Mouse (Mus musculus) stomach, embryonic 15.5 days (tissue): ENCODE data around the gene Apobr. TPM values are rescaled to one million over a fixed set of nuclear protein-coding genes. Genes with fewer than 3 reads are reported as not detected.

ENCODE experiments used
- ATAC-seq: fragments of 200-750 bp; cut with Nextera tagmentation; 2 replicates; pipeline ENCODE4 v1.8.0; 2017; ENCODE audit warnings: low read depth, moderate number of reproducible peaks, moderate TSS enrichment; ENCODE audit not compliant: insufficient read depth, low FRiP score
- H3K27ac ChIP-seq: fragments of 300-500 bp; sonication (generic); 2 replicates; pipeline ENCODE4 v1.5.1; 2015; ENCODE audit warnings: mild to moderate bottlenecking, inconsistent platforms
- H3K27me3 ChIP-seq: fragments of 300-500 bp; sonication (generic); replicated peaks from 2 replicates; pipeline ENCODE4 v1.6.1; 2015; ENCODE audit warnings: inconsistent platforms
- H3K36me3 ChIP-seq: fragments of 300-500 bp; sonication (generic); 2 replicates; pipeline ENCODE4 v1.6.1; 2015; ENCODE audit warnings: inconsistent platforms
- H3K4me1 ChIP-seq: fragments of 300-500 bp; sonication (generic); 2 replicates; pipeline ENCODE4 v1.6.1; 2015; ENCODE audit warnings: inconsistent platforms
- H3K4me2 ChIP-seq: fragments of 300-500 bp; sonication (generic); 2 replicates; pipeline ENCODE4 v1.6.1; 2015; ENCODE audit warnings: mild to moderate bottlenecking, inconsistent platforms
- H3K4me3 ChIP-seq: fragments of 300-500 bp; sonication (generic); replicated peaks from 2 replicates; pipeline ENCODE4 v1.5.1; 2015; ENCODE audit warnings: inconsistent platforms
- H3K9ac ChIP-seq: fragments of 300-500 bp; sonication (generic); 2 replicates; pipeline ENCODE4 v1.6.1; 2015; ENCODE audit warnings: inconsistent platforms
- H3K9me3 ChIP-seq: fragments of 300-500 bp; sonication (generic); 2 replicates; pipeline ENCODE4 v1.6.1; 2016; ENCODE audit warnings: inconsistent platforms
- WGBS: fragments of 180-500 bp; shearing (Covaris S2); methylation state at CpG from one replicate; pipeline ENCODE4 v1.1.7; 2015; 5-methylcytosine and 5-hydroxymethylcytosine counted together
- microRNA-seq: library from miRNA; unstranded; fragments of <30 nt; microRNA quantifications from one replicate; pipeline ENCODE4, GENCODE M21; 2016
- polyA plus RNA-seq: library from polyadenylated mRNA; unstranded; fragments of >200 nt; fragmentation: Nextera tagmentation; extraction: Ambion mirVana; gene quantifications from 2 replicates; pipeline ENCODE4 v1.2.1, GENCODE M21; 2015

The Apobr gene
- polyA plus RNA-seq, 1 experiment from 2014 or later = 1.3 TPM

DNA sequence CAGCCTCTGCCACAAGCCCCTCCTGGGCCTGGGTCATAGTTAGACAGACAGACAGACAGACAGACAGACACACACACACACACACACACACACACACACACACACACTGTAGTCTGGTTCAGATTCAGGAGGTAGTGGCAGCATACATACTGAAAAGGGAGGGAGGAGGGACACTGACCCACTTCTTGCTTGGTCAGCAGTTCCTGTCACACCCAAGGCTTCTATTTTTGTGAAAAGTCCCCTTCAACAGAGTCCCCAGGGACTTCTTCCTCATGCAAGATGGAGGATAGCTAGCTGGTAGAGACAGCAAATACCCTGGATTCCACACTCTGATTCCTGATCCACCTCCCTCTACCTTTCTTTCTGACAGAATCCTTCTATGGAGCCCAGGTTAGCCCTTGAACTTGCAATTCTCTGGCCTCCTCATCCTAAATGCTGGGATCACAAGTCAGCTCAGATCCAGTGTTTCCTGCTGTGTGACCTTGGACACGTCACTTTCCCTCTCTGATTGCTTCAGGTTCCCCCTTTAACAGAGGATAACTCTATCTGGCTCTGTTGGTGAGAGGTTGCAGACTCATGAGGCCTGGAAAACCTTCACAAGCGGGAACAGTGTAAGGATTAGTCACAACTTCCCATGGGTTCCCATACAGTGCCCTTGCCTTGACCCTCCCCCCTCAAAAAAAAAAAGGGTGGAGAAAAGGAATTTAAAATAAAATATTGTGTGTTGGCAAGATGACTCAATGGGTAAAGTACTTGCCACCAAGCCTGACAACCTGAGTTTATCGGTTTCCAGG is 41.3 kb downstream of the Apobr start:
- Histone ChIP-seq H3K4me3 (no peak overlapping the region), H3K4me2 (0 out of 2 replicates have a peak overlapping the region, but pooled peaks have one; percentile 8), H3K36me3 (no peaks in the 10 kb centered on the region), H3K27me3 (no peaks in the 10 kb centered on the region), H3K9ac (no peak overlapping the region), H3K27ac (peak overlapping the region; percentile 44), H3K4me1 (0 out of 2 replicates have a peak, but pooled peaks cover 11% of the 10 kb centered on the region), H3K9me3 (no peaks in the 10 kb centered on the region)
- 75% methylated on average over 3 of the region's 3 CpGs for WGBS
- ATAC-seq = no peak

DNA sequence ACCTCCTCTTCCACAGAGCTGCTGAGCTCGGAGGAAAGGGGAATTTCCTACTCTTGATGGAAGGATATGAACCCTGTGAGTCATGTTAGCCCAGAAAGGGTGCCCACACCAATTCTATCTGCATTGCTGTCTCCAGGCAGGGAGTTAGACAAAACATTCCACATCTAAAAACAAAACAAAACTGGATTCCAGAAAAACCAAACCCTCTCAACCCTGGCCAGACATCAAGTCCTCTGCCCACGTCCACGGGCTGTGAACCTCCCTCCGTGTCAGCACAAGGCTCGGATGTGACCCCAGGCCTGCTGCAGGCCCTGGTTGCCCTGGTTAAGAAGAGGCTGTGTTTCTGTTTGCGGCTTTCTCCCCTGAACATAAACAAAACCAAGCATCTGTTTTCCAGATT is 43.4 kb downstream of the Apobr start:
- H3K4me1 ChIP-seq = 0 out of 2 replicates have a peak, but pooled peaks cover 11% of the 10 kb centered on the region
- no peak for ATAC-seq
- no peaks in the 10 kb centered on the region for H3K9me3 ChIP-seq
- 56% methylated on average over 6 of the region's 6 CpGs for WGBS
- no peaks in the 10 kb centered on the region for H3K27me3 ChIP-seq
- H3K9ac ChIP-seq = no peak overlapping the region
- H3K27ac ChIP-seq = no peak overlapping the region
- no peak overlapping the region for H3K4me3 ChIP-seq
- no peak overlapping the region for H3K4me2 ChIP-seq
- no peaks in the 10 kb centered on the region for H3K36me3 ChIP-seq

DNA sequence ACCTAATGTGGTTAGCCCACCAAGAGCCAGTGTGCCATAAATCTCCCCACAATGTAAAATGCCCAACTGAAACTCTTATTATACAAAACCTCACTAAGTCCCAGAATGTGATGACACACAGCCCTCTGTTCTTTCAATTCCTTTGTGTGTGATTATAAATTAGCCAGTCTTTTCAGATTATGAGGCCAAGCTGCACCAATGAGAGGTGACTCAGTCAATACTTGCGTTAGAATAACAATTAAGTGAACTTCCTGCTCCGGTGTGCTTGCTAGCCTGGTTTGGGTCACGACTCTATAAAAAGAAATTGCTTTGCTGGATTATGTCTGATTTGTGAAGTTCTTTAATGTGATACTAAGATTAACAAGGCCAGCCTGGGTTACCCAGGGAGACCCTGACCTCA is 45.2 kb downstream of the Apobr start:
- 39% methylated on average over 3 of the region's 3 CpGs for WGBS
- H3K9me3 ChIP-seq = no peaks in the 10 kb centered on the region
- no peak overlapping the region for H3K9ac ChIP-seq
- H3K4me1 ChIP-seq = 0 out of 2 replicates have a peak, but pooled peaks cover 11% of the 10 kb centered on the region
- H3K4me3 ChIP-seq = no peak overlapping the region
- no peaks in the 10 kb centered on the region for H3K36me3 ChIP-seq
- no peaks in the 10 kb centered on the region for H3K27me3 ChIP-seq
- ATAC-seq = no peak
- peak overlapping the region; percentile 13; the same call in 1 of the 2 replicates for H3K27ac ChIP-seq
- no peak overlapping the region for H3K4me2 ChIP-seq

DNA sequence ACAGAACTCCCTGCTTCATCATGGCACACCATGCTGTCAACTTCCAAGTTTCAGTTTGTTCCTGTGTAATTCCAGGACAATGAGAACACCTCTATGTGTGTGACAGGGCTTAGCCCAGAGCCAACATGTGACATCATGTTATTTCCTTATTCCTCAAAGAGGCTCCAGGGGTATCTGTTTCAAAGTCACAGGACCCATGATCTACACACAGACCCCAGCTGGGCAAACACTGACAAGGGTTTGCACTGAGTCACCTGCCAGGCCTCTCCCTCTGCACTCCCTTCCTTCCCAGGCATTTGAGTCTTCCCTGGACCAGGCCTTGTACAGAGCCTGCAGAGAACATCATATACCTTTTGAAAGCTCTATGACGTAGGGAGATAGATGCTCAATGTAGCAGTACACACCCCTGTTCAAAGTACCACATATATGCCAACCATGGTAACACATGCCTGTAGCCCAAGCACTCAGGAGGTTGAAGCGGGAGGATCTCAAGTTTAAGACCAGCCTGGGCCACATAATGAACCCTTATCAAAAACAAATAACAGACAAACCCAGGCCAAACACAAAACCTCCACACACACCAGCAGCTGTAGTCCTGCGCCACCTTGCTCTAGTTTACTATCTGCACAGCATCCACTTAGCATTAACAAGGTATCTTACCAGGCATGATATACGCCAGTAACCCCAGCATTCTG is 46.2 kb downstream of the Apobr start, which contains the start of gene Nupr1:
Gene Nupr1, minus strand, starts transcription at position 38 of the 695 bp plus-strand sequence.
- Histone ChIP-seq H3K27ac (peak within 1 kb of the TSS; percentile 75), H3K4me3 (no peak within 1 kb of the TSS), H3K9me3 (no peaks in the 10 kb centered on the region), H3K4me2 (no peak within 1 kb of the TSS), H3K4me1 (0 out of 2 replicates have a peak, but pooled peaks cover 3% of the 10 kb centered on the region), H3K9ac (no peak within 1 kb of the TSS), H3K36me3 (no peaks in the 10 kb centered on the region), H3K27me3 (no peaks in the 10 kb centered on the region)
- WGBS = 67% methylated on average over 4 of the region's 4 CpGs
- ATAC-seq = peak; percentile 77

DNA sequence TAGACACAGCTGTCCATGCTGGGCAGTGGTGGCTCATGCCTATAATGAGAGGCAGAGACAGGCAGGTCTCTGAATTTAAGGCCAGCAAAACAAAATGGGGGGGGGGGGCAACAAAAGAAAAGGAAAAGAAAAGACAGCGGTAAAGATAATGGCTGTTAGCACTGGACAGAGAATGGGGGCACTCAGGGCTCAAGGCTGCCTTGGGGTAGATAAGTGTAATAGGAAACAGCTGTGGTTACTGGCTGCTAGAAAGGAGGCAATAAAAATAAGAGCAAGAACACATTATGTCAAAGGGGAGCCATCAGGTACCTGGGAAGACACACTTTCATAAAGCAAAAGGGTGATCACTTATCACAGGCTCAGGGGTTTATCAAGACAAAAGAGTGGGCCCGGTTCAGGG is 47.7 kb downstream of the Apobr start:
- Histone ChIP-seq H3K9me3 (no peaks in the 10 kb centered on the region), H3K27me3 (no peaks in the 10 kb centered on the region), H3K4me1 (no peaks in the 10 kb centered on the region), H3K9ac (no peak overlapping the region), H3K27ac (no peak overlapping the region), H3K4me2 (no peak overlapping the region), H3K4me3 (no peak overlapping the region), H3K36me3 (no peaks in the 10 kb centered on the region)
- 77% methylated on average over 2 of the region's 2 CpGs for WGBS
- ATAC-seq = no peak

DNA sequence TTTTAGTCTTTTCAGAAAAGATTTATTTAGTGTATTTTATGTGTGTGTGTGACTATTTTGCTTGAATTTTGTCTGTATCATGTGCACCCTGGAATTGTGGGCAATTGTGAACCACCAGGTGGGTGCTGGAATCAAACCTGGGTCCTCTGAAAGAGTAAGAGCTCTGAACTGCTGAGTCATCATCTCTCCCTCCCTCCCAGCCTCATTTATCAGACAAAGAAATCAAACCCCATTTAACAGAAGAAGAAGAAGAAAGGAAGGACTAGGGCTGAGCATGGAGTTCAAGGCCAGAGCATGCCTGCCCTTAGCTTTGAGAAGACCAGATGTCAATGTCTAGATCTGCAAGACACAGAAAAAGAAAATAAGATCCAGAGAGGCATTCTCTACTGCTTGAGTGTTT is 50.6 kb downstream of the Apobr start:
- Histone ChIP-seq H3K4me3 (no peak overlapping the region), H3K9ac (no peak overlapping the region), H3K4me1 (no peaks in the 10 kb centered on the region), H3K36me3 (no peaks in the 10 kb centered on the region), H3K27me3 (no peaks in the 10 kb centered on the region), H3K27ac (no peak overlapping the region), H3K4me2 (no peak overlapping the region), H3K9me3 (no peaks in the 10 kb centered on the region)
- ATAC-seq = no peak

DNA sequence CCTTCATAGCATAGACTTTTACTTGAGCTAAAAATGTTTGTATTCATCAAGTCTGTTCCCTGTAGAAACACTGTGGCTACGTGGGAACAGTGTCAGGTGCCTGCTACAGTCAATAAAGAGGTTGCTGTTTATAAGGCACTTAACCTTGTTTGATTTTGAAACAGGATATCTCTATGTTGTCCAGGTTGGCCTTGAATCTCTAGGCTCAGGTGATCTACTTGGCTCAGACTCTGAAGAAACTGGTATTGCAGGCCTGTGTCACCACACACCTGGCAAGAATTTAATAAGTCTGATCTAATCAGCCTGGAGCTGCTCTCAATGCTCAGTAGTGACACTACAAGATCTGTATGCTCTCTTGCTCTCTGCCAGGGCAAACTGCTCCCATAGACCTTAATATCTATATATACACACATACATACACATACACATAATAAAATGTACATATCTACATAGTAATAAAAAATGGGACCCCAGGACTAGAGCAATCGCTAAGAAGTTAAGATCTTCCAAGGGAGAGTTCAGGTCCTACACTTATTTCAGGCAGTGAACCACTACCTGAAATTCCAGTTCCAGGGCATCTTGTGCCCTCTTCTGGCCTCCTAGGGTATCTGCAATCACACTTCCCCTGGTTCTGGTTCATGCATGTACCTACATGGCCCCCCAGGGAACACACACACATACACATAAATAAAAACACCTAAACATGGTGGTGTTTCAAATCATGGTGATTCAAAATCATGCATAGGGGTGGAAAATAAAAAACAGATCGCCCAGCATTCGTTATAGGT is 52.2 kb downstream of the Apobr start:
- ATAC-seq = peak; percentile 78; the same call in 1 of the 2 replicates
- Histone ChIP-seq H3K4me2 (no peak overlapping the region), H3K4me1 (no peaks in the 10 kb centered on the region), H3K27me3 (no peaks in the 10 kb centered on the region), H3K9ac (no peak overlapping the region), H3K36me3 (no peaks in the 10 kb centered on the region), H3K9me3 (no peaks in the 10 kb centered on the region), H3K27ac (peak overlapping the region; percentile 65; the same call in 1 of the 2 replicates), H3K4me3 (no peak overlapping the region)
- WGBS = 15% methylated on average over 4 of the region's 4 CpGs

Small RNA genes within 50 kb of the gene (microRNA-seq; reads per million reads assigned to microRNA genes)
- 2.1 reads per million, percentile 4 among the genes with 10 or more reads in this experiment for gene Mir7059

Other genes with a start within 250 kb of the Apobr start
- gene Lat, start 215.4 kb upstream of the Apobr start, polyA plus RNA-seq = 2.0 and 2.2 TPM in 2 replicates
- gene Spns1, start 207.5 kb upstream of the Apobr start, polyA plus RNA-seq = 42.4 and 53.8 TPM in 2 replicates
- gene Nfatc2ip, start 188.2 kb upstream of the Apobr start, polyA plus RNA-seq = 2.3 and 2.7 TPM in 2 replicates
- gene Cd19, start 170.1 kb upstream of the Apobr start, polyA plus RNA-seq = 0.36 and 0.44 TPM in 2 replicates
- 27.4 and 27.9 TPM in 2 replicates for gene Rabep2, start 156.2 kb upstream of the Apobr start, polyA plus RNA-seq
- 1.7 and 5.7 TPM in 2 replicates for gene Atp2a1, start 121.8 kb upstream of the Apobr start, polyA plus RNA-seq
- 39.2 and 44.4 TPM in 2 replicates for gene Sh2b1, start 109.5 kb upstream of the Apobr start, polyA plus RNA-seq
- gene Tufm, start 97.6 kb upstream of the Apobr start, polyA plus RNA-seq = 149 and 158 TPM in 2 replicates
- gene Atxn2l, start 81.5 kb upstream of the Apobr start, polyA plus RNA-seq = 44.5 and 53.3 TPM in 2 replicates
- 188 and 196 TPM in 2 replicates for gene Eif3c, start 18.5 kb upstream of the Apobr start, polyA plus RNA-seq
- 30.4 and 33.1 TPM in 2 replicates for gene Cln3, start 875 bp downstream of the Apobr start, polyA plus RNA-seq
- gene Il27, start 10.0 kb downstream of the Apobr start, polyA plus RNA-seq = 0.13 and 0.26 TPM in 2 replicates
- 156 and 197 TPM in 2 replicates for gene Nupr1, start 45.9 kb downstream of the Apobr start, polyA plus RNA-seq
- gene Sgf29, start 64.4 kb downstream of the Apobr start, polyA plus RNA-seq = 43.5 and 53.8 TPM in 2 replicates
- 7.1 and 9.7 TPM in 2 replicates for gene Sult1a1, start 91.5 kb downstream of the Apobr start, polyA plus RNA-seq
- gene Bola2, start 110.5 kb downstream of the Apobr start, polyA plus RNA-seq = 105 and 114 TPM in 2 replicates
- 7.9 and 9.6 TPM in 2 replicates for gene Slx1b, start 110.8 kb downstream of the Apobr start, polyA plus RNA-seq
- gene Coro1a, start 122.8 kb downstream of the Apobr start, polyA plus RNA-seq = 50.1 and 51.9 TPM in 2 replicates
- gene Mapk3, start 174.7 kb downstream of the Apobr start, polyA plus RNA-seq = 99.9 TPM in 2 replicates
- gene Gdpd3, start 181.4 kb downstream of the Apobr start, polyA plus RNA-seq = 3.1 and 3.3 TPM in 2 replicates
- 81.9 and 93.0 TPM in 2 replicates for gene Ypel3, start 192.0 kb downstream of the Apobr start, polyA plus RNA-seq
- gene Tbx6, start 196.5 kb downstream of the Apobr start, polyA plus RNA-seq = 0.46 and 0.66 TPM in 2 replicates
- gene Ppp4c, start 207.6 kb downstream of the Apobr start, polyA plus RNA-seq = 237 and 240 TPM in 2 replicates
- gene Fam57b, start 212.7 kb downstream of the Apobr start, polyA plus RNA-seq = 0.73 and 0.74 TPM in 2 replicates
- not detected in 2 replicates for gene 4930451I11Rik, start 246.7 kb downstream of the Apobr start, polyA plus RNA-seq